8 mouse cellular contexts compared by ENCODE assay signal in the genomic region with DNA sequence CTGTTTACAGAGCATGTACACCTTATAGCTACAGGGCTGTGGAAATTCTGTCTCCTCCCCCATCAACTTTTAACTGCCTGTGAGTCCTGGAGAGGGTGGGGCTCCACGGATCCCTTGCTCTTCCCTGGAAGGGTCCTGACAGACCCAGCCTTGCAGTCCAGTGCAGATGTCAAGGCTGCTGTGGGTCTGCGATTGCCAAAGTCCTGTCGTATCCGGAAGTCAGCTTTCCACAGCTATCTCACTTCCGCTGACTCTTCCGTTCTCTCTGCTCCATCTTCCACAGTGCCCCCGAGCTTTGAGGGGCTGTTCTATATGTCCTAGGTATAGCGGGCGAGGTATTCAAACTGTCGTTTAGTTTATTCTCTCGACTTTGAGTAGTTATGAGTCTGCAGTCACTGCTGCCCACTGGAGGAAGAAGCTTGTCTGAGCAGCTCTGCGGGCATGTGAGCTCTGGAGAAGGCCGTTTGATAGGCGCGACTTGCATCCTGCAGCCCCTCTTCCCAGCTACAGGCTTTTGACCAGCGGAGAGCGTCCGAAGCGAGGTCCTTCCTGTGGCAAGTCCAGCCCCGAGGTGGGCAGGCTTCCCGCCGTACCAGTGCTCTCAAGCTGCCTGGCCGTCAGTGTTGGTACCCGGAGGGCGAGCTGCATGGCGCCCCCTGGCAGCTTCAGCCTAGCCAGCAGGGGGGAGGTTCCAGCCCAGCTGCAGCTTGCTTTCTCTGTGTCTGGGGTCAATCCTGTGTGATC. TPM values are rescaled to one million over a fixed set of nuclear protein-coding genes. Genes with fewer than 3 reads are reported as not detected.
DNase-seq lines count a peak whose midpoint lies in the region; ATAC-seq lines count a peak whose summit lies in the region.

No protein-coding gene starts in this region.

- H3K4me2 ChIP-seq in limb, embryonic 13.5 days (replicated peaks), result peak overlapping the region; percentile 60
- H3K4me2 ChIP-seq in midbrain, embryonic 11.5 days, result peak overlapping the region; percentile 23

- H3K4me1 ChIP-seq in hindbrain, embryonic 10.5 days (replicated peaks), result peaks cover 37% of the 10 kb centered on the region
- peaks cover 31% of the 10 kb centered on the region for H3K4me1 ChIP-seq in limb, embryonic 13.5 days
- peaks cover 15% of the 10 kb centered on the region for H3K4me1 ChIP-seq in midbrain, embryonic 11.5 days (ENCODE audit: control insufficient read depth, insufficient read depth, low read length)

- no peaks in the 10 kb centered on the region for H3K27me3 ChIP-seq in hindbrain, embryonic 10.5 days (ENCODE audit: insufficient read depth, poor library complexity, severe bottlenecking)
- H3K27me3 ChIP-seq in limb, embryonic 13.5 days, result no peaks in the 10 kb centered on the region
- H3K27me3 ChIP-seq in midbrain, embryonic 11.5 days (ENCODE audit: control insufficient read depth, insufficient read depth, low read length), result no peaks in the 10 kb centered on the region

- DNase-seq in urinary bladder, postnatal 25 days (ENCODE audit: low spot score), result peak; percentile 14
- DNase-seq in urinary bladder, postnatal 36 days (ENCODE audit: low spot score in 2 of 2), result no peak
- DNase-seq in hindbrain, embryonic 10.5 days (ENCODE audit: low spot score), result peak; percentile 38
- no peak for DNase-seq in midbrain, embryonic 11.5 days (ENCODE audit: low spot score, missing footprints)
- DNase-seq in spleen, postnatal 14 days (ENCODE audit: low spot score in 2 of 2), result peak; percentile 23 to 44
- no peak for DNase-seq in cerebellum, adult 8-10 months

- peak overlapping the region; percentile 45; the same call in 1 of the 2 replicates for H3K9ac ChIP-seq in limb, embryonic 13.5 days
- H3K9ac ChIP-seq in midbrain, embryonic 11.5 days (ENCODE audit: low read length), result 0 out of 2 replicates have a peak overlapping the region, but pooled peaks have one; percentile 24

- peak overlapping the region; percentile 41 for H3K4me3 ChIP-seq in hindbrain, embryonic 10.5 days
- H3K4me3 ChIP-seq in limb, embryonic 13.5 days, result peak overlapping the region; percentile 32
- no peak overlapping the region for H3K4me3 ChIP-seq in midbrain, embryonic 11.5 days (ENCODE audit: low read depth, low read length)

- WGBS in hindbrain, embryonic 10.5 days, result 38% methylated on average over 26 of the region's 26 CpGs
- 39% methylated on average over 26 of the region's 26 CpGs for WGBS in limb, embryonic 13.5 days
- 41% methylated on average over 26 of the region's 26 CpGs for WGBS in midbrain, embryonic 11.5 days

- peak; percentile 80 for ATAC-seq in erythroblast, adult 5-6 weeks (replicated peaks; ENCODE audit: low FRiP score, poor library complexity, severe bottlenecking)
- peak; percentile 22; the same call in 1 of the 2 replicates for ATAC-seq in limb, embryonic 13.5 days (ENCODE audit: low FRiP score, low read depth)
- ATAC-seq in midbrain, embryonic 11.5 days (ENCODE audit: low FRiP score), result peak; percentile 45; the same call in 1 of the 2 replicates

- peaks cover 7% of the 10 kb centered on the region; the same call in 1 of the 2 replicates for H3K36me3 ChIP-seq in hindbrain, embryonic 10.5 days
- H3K36me3 ChIP-seq in limb, embryonic 13.5 days, result peaks cover 10% of the 10 kb centered on the region; the same call in 1 of the 2 replicates
- H3K36me3 ChIP-seq in midbrain, embryonic 11.5 days (ENCODE audit: control insufficient read depth, insufficient read depth, low read length), result no peaks in the 10 kb centered on the region

- peak overlapping the region; percentile 76 for H3K27ac ChIP-seq in hindbrain, embryonic 10.5 days
- H3K27ac ChIP-seq in limb, embryonic 13.5 days, result no peak overlapping the region
- no peak overlapping the region for H3K27ac ChIP-seq in midbrain, embryonic 11.5 days (ENCODE audit: low read depth, low read length)

- no peaks in the 10 kb centered on the region for H3K9me3 ChIP-seq in hindbrain, embryonic 10.5 days
- no peaks in the 10 kb centered on the region for H3K9me3 ChIP-seq in limb, embryonic 13.5 days
- H3K9me3 ChIP-seq in midbrain, embryonic 11.5 days (ENCODE audit: control insufficient read depth, low read length), result no peaks in the 10 kb centered on the region

RNA-seq across cellular contexts. Expression of a gene that starts 49.4 kb away (rescaled TPM):
- total RNA-seq in erythroblast, adult 5-6 weeks (2015; ENCODE audit: low replicate concordance), result 12.1 and 13.8 TPM in 2 replicates
- total RNA-seq in erythroblast, adult 5-6 weeks (2017; ENCODE audit: low replicate concordance), result 5.9 and 10.1 TPM in 2 replicates
- polyA plus RNA-seq in hindbrain, embryonic 10.5 days (2016; fragmentation: Nextera tagmentation; extraction: Ambion mirVana), result 32.7 and 39.3 TPM in 2 replicates
- polyA plus RNA-seq in limb, embryonic 13.5 days (2015; fragmentation: Nextera tagmentation; extraction: Ambion mirVana), result 52.9 and 53.3 TPM in 2 replicates
- polyA plus RNA-seq in midbrain, embryonic 11.5 days (2014; fragmentation: Nextera tagmentation; extraction: Ambion mirVana), result 40.5 and 44.3 TPM in 2 replicates

Comparison
In these comparisons a context has a peak if more than half of its experiments do, and no peak if none do; other contexts are left out.
1. DNase-seq: peak in urinary bladder, postnatal 25 days (single experiment), hindbrain, embryonic 10.5 days (single experiment) and spleen, postnatal 14 days (2 of 2); none in urinary bladder, postnatal 36 days (0 of 2), midbrain, embryonic 11.5 days (single experiment) and cerebellum, adult 8-10 months (single experiment).
2. ATAC-seq: peak in every context shown above with its lines; median percentile 80 in erythroblast, adult 5-6 weeks; 45 in midbrain, embryonic 11.5 days; 22 in limb, embryonic 13.5 days.